Mouse (Mus musculus): ENCODE results near the gene Fancd2. TPM values are rescaled to one million over a fixed set of nuclear protein-coding genes. Genes with fewer than 3 reads are reported as not detected.
A peak's percentile ranks its signal among the peaks of the same experiment; 100 is the strongest.

The Fancd2 gene
- polyA plus RNA-seq, 1 experiment from 2014 or later = 16.1 TPM

DNA sequence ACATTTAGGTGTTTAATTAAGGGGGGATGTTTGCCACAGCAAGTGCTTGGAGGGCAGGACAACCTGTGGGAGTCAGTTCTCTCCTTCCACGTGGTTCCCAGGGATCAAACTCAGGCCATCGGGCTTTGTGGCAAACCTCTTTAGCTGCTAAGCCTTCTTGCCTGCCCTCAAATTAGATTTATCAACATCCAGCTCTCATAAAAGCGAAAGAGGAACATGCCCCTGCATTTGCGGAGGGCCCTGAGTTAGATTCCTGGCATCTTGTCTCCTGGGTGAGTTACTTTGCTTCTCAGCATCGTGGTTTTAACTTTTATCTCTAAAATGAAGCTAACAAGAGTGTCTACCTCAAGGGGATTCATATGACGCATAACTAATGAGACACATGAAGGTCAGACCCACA is 32.1 kb upstream of the Fancd2 start:
- peaks cover 84% of the 10 kb centered on the region for H3K27me3 ChIP-seq
- H3K9ac ChIP-seq (replicated peaks) = no peak overlapping the region
- H3K9me3 ChIP-seq = 0 out of 2 replicates have a peak, but pooled peaks cover 6% of the 10 kb centered on the region
- no peak overlapping the region for H3K4me2 ChIP-seq
- H3K4me1 ChIP-seq (replicated peaks) = peaks cover 17% of the 10 kb centered on the region
- no peak for ATAC-seq (ENCODE audit: insufficient number of reproducible peaks, insufficient read depth, low FRiP score, low TSS enrichment, low read depth)
- WGBS = 69% methylated on average over 6 of the region's 6 CpGs
- no peak overlapping the region for H3K4me3 ChIP-seq (replicated peaks)
- H3K27ac ChIP-seq = no peak overlapping the region
- no peaks in the 10 kb centered on the region for H3K36me3 ChIP-seq

DNA sequence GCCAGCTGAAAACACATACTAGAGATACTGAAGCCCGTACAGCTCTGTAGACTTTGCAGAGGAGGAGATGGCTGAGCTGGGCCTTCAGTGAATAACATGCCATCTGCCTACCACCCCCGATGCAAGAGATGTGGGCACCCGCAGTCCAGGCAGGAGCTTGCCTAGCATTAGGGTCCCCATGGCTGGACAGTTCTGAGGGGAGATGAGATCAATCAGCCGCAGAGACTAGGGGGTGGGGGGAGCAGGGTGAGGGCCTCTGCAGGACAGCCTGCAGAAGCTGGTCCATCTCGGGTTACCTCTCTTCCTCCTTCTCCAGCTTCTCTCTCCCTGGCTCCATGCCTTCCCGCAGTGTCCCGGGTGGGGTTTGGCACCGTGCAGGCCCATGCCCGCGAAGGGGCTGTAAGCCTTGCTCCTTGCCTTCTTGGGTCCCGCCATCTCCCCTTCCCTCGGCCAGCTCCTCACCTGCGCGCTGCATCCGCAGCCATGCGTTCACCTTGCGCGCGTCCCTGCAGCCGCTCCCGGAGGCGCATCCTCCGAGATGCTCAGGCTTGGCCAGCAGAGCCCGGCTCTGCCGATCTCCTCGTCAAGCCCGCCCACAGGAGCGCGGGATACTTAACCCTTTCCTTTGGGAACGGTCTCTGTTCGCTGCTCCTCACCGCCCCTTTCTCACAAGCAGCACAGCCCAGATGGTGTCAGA is 29.9 kb upstream of the Fancd2 start, which contains the start of gene Prrt3:
Prrt3 (minus strand) TSS at position 544 of the 697 bp plus-strand sequence.
- Histone ChIP-seq H3K36me3 (no peaks in the 10 kb centered on the region), H3K9ac (replicated peaks) (peak within 1 kb of the TSS; percentile 63), H3K27ac (no peak within 1 kb of the TSS), H3K27me3 (peaks cover 62% of the 10 kb centered on the region), H3K4me1 (replicated peaks) (peaks cover 8% of the 10 kb centered on the region; the same call in 1 of the 2 replicates), H3K4me3 (replicated peaks) (peak within 1 kb of the TSS; percentile 45), H3K4me2 (peak within 1 kb of the TSS; percentile 73), H3K9me3 (0 out of 2 replicates have a peak, but pooled peaks cover 6% of the 10 kb centered on the region)
- peak; percentile 72; the same call in 1 of the 2 replicates for ATAC-seq (ENCODE audit: insufficient number of reproducible peaks, insufficient read depth, low FRiP score, low TSS enrichment, low read depth)
- WGBS = 3% methylated on average over 32 of the region's 32 CpGs

- 82% methylated on average over 2 of the region's 2 CpGs for WGBS
- Histone ChIP-seq H3K36me3 (no peaks in the 10 kb centered on the region), H3K9me3 (0 out of 2 replicates have a peak, but pooled peaks cover 6% of the 10 kb centered on the region), H3K9ac (replicated peaks) (no peak overlapping the region), H3K27ac (no peak overlapping the region), H3K27me3 (peaks cover 54% of the 10 kb centered on the region), H3K4me3 (replicated peaks) (no peak overlapping the region), H3K4me1 (replicated peaks) (peaks cover 8% of the 10 kb centered on the region; the same call in 1 of the 2 replicates), H3K4me2 (no peak overlapping the region)
- ATAC-seq (ENCODE audit: insufficient number of reproducible peaks, insufficient read depth, low FRiP score, low TSS enrichment, low read depth) = no peak
Observed at GRCm38 (mm10) chr6:113502801-113503200, 28.7 kb upstream of the Fancd2 start.

DNA sequence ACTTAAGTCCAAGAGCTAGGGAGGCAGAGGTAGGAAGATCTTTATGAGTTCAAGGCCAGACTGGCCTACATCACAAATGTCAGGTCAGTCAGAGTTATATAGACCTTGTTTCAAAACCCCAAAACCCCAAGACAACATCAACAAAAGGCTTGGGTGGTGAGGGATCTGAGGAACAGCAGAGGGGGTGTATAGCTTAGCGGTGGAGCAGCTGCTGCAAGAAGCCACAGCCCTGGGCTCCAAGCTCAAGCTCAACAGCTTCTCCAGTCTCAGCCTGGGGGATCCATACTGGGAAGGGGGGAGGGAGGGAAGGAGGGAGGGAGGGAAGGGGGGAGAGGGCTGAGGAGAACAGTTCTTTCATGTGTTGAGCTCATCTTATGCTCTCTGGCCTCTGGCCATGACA is 25.8 kb upstream of the Fancd2 start:
- H3K4me3 ChIP-seq (replicated peaks) = no peak overlapping the region
- WGBS = 79% methylated on average over 1 of the region's 1 CpGs
- H3K9ac ChIP-seq (replicated peaks) = no peak overlapping the region
- no peaks in the 10 kb centered on the region for H3K36me3 ChIP-seq
- H3K27me3 ChIP-seq = peaks cover 34% of the 10 kb centered on the region
- 0 out of 2 replicates have a peak, but pooled peaks cover 6% of the 10 kb centered on the region for H3K9me3 ChIP-seq
- H3K4me1 ChIP-seq (replicated peaks) = peaks cover 10% of the 10 kb centered on the region; the same call in 1 of the 2 replicates
- H3K27ac ChIP-seq = no peak overlapping the region
- no peak overlapping the region for H3K4me2 ChIP-seq
- ATAC-seq (ENCODE audit: insufficient number of reproducible peaks, insufficient read depth, low FRiP score, low TSS enrichment, low read depth) = no peak

- Histone ChIP-seq H3K4me2 (no peak overlapping the region), H3K9ac (replicated peaks) (no peak overlapping the region), H3K4me3 (replicated peaks) (no peak overlapping the region), H3K36me3 (no peaks in the 10 kb centered on the region), H3K4me1 (replicated peaks) (0 out of 2 replicates have a peak, but pooled peaks cover 3% of the 10 kb centered on the region), H3K27ac (no peak overlapping the region), H3K27me3 (peaks cover 20% of the 10 kb centered on the region), H3K9me3 (0 out of 2 replicates have a peak, but pooled peaks cover 6% of the 10 kb centered on the region)
- no peak for ATAC-seq (ENCODE audit: insufficient number of reproducible peaks, insufficient read depth, low FRiP score, low TSS enrichment, low read depth)
Observed at GRCm38 (mm10) chr6:113507130-113507529, 24.4 kb upstream of the Fancd2 start.

GRCm38 (mm10) chr6:113508272-113508946 is 23.1 kb upstream of the Fancd2 start:
- no peak overlapping the region for H3K27ac ChIP-seq
- H3K36me3 ChIP-seq = peaks cover 4% of the 10 kb centered on the region
- no peak overlapping the region for H3K4me3 ChIP-seq (replicated peaks)
- 72% methylated on average over 7 of the region's 7 CpGs for whole genome bisulfite sequencing
- H3K9ac ChIP-seq (replicated peaks) = no peak overlapping the region
- ATAC-seq (ENCODE audit: insufficient number of reproducible peaks, insufficient read depth, low FRiP score, low TSS enrichment, low read depth) = no peak
- H3K9me3 ChIP-seq = no peaks in the 10 kb centered on the region
- no peak overlapping the region for H3K4me2 ChIP-seq
- H3K4me1 ChIP-seq (replicated peaks) = 0 out of 2 replicates have a peak, but pooled peaks cover 3% of the 10 kb centered on the region
- peaks cover 7% of the 10 kb centered on the region; the same call in 1 of the 2 replicates for H3K27me3 ChIP-seq

DNA sequence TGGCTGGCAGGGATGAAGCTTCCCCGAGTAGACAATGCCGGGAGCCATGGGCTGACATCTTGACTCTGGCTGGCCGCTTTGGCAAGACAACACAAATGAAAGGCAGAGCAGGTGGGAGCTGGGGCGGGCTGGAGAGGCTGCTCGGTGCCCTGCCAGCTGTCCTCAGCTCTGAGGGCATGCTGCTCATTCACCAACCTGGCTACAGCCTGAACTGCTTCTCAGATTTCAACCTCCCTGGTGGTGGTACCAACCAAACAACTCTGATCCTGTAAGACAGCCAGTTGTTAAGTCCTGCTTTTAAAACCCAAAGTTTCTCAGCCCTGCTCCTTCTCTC is 22.6 kb upstream of the Fancd2 start:
- H3K27me3 ChIP-seq = 0 out of 2 replicates have a peak, but pooled peaks cover 5% of the 10 kb centered on the region
- no peak overlapping the region for H3K4me3 ChIP-seq (replicated peaks)
- H3K9ac ChIP-seq (replicated peaks) = no peak overlapping the region
- no peak for ATAC-seq (ENCODE audit: insufficient number of reproducible peaks, insufficient read depth, low FRiP score, low TSS enrichment, low read depth)
- no peak overlapping the region for H3K27ac ChIP-seq
- 49% methylated on average over 5 of the region's 5 CpGs for WGBS
- peaks cover 8% of the 10 kb centered on the region for H3K36me3 ChIP-seq
- 0 out of 2 replicates have a peak, but pooled peaks cover 3% of the 10 kb centered on the region for H3K4me1 ChIP-seq (replicated peaks)
- H3K4me2 ChIP-seq = no peak overlapping the region
- no peaks in the 10 kb centered on the region for H3K9me3 ChIP-seq

GRCm38 (mm10) chr6:113513944-113514343 is 17.5 kb upstream of the Fancd2 start:
- 92% methylated on average over 6 of the region's 6 CpGs for WGBS
- ATAC-seq (ENCODE audit: insufficient number of reproducible peaks, insufficient read depth, low FRiP score, low TSS enrichment, low read depth) = no peak
- H3K27me3 ChIP-seq = no peaks in the 10 kb centered on the region
- no peaks in the 10 kb centered on the region for H3K9me3 ChIP-seq
- H3K9ac ChIP-seq (replicated peaks) = no peak overlapping the region
- H3K4me2 ChIP-seq = no peak overlapping the region
- H3K27ac ChIP-seq = no peak overlapping the region
- peaks cover 59% of the 10 kb centered on the region for H3K36me3 ChIP-seq
- H3K4me3 ChIP-seq (replicated peaks) = no peak overlapping the region
- H3K4me1 ChIP-seq (replicated peaks) = 0 out of 2 replicates have a peak, but pooled peaks cover under 1% of the 10 kb centered on the region

DNA sequence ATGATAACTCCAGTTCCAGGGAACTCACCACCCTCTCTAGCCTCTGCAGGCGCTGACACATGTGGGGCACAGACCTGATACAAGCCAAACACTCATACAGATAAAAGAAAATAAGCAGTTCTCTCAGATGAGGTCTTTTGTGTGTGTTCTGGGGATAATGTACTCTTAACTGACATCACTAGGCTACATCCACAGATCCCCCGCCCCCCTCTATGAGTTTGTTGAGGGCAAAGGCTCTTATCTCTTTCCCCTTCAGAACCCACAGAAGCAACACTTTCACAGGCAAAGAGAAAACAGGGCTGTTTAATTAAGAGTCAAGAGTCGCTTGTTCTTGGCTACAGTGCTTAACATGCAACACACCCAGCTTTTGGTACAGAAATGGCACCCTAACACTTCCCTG is 16.9 kb upstream of the Fancd2 start:
- H3K4me1 ChIP-seq (replicated peaks) = no peaks in the 10 kb centered on the region
- no peaks in the 10 kb centered on the region for H3K27me3 ChIP-seq
- H3K4me3 ChIP-seq (replicated peaks) = no peak overlapping the region
- no peak overlapping the region for H3K4me2 ChIP-seq
- no peak for ATAC-seq (ENCODE audit: insufficient number of reproducible peaks, insufficient read depth, low FRiP score, low TSS enrichment, low read depth)
- H3K9ac ChIP-seq (replicated peaks) = no peak overlapping the region
- no peak overlapping the region for H3K27ac ChIP-seq
- no peaks in the 10 kb centered on the region for H3K9me3 ChIP-seq
- H3K36me3 ChIP-seq = peaks cover 65% of the 10 kb centered on the region
- WGBS = 96% methylated on average over 3 of the region's 3 CpGs

DNA sequence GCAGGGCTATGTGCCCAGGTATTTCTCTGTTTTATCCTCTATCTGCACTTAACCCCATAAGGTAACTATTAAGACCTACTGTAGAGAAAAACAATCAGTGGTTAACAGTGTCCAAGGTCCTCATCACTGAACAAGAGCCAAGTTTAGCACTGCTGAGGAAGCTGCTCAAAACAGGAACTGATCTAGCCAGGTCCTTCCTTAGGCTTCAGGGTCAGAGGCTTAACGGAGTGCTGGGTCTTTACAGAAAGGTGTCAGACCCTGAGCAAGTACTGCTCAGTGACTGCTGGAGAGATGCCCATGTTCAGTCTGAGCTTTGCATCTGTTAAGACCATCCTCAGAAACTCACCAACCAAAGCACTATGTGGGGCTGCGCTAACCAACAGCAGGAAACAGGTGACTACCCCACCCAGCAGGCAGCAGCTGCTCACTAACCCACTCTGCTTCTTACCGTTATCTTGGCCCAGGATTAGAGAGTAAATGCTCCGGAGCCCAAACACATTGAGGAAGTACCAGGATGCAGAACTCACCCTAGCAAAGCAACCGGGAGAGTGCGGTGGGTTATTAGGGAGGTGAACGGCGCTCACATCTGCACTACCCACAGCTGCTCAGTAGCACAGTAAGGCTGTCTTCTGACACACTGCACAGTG is 13.9 kb upstream of the Fancd2 start:
- Histone ChIP-seq H3K36me3 (peaks cover 95% of the 10 kb centered on the region), H3K9ac (replicated peaks) (no peak overlapping the region), H3K4me2 (no peak overlapping the region), H3K27ac (no peak overlapping the region), H3K4me1 (replicated peaks) (no peaks in the 10 kb centered on the region), H3K4me3 (replicated peaks) (no peak overlapping the region), H3K9me3 (no peaks in the 10 kb centered on the region), H3K27me3 (no peaks in the 10 kb centered on the region)
- no peak for ATAC-seq (ENCODE audit: insufficient number of reproducible peaks, insufficient read depth, low FRiP score, low TSS enrichment, low read depth)
- 95% methylated on average over 8 of the region's 8 CpGs for WGBS

DNA sequence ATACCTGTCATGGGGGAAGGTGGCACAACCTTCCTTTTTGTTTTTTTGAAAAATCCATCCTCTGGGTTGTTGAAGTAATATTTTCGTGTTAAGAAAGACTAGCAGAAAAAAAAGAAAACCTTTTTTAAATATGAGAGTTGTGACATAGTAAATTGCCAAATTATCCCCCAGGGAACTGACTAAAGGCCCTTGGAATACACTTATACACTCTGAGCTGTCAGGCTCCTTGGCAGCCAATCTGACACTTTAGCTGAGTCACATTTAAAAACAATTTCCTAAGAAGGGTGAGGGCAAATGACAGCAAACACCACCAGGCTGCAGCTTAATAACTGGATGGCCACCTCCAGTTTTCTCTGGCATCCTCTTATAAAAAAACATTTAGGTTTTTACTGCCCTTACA is 9.2 kb upstream of the Fancd2 start:
- no peak overlapping the region for H3K4me3 ChIP-seq (replicated peaks)
- H3K27ac ChIP-seq = no peak overlapping the region
- no peak overlapping the region for H3K9ac ChIP-seq (replicated peaks)
- no peaks in the 10 kb centered on the region for H3K9me3 ChIP-seq
- peaks cover 69% of the 10 kb centered on the region for H3K36me3 ChIP-seq
- 86% methylated on average over 1 of the region's 1 CpGs for WGBS
- no peak overlapping the region for H3K4me2 ChIP-seq
- ATAC-seq (ENCODE audit: insufficient number of reproducible peaks, insufficient read depth, low FRiP score, low TSS enrichment, low read depth) = no peak
- no peaks in the 10 kb centered on the region for H3K27me3 ChIP-seq
- H3K4me1 ChIP-seq (replicated peaks) = no peaks in the 10 kb centered on the region
